Mouse (Mus musculus) lung, adult 2 months (tissue): ENCODE results near the gene Aak1. TPM values are rescaled to one million over a fixed set of nuclear protein-coding genes. Genes with fewer than 3 reads are reported as not detected.
"Not testable (repeated sequence)": the region's sequence is repeated elsewhere in the genome, so short reads cannot be mapped to it uniquely, and the experiment has no call there.

Experiments used
- DNase-seq: peaks from one replicate; pipeline ENCODE4 v3.0.0; 2022
- H3K4me1 ChIP-seq: fragments of 200-500 bp; 2 replicates; pipeline ENCODE4 v1.6.1; 2011; ENCODE audit warnings: low read length; ENCODE audit not compliant: control insufficient read depth, insufficient read depth
- H3K4me3 ChIP-seq: fragments of 200-500 bp; replicated peaks from 2 replicates; pipeline ENCODE3; 2011; ENCODE audit warnings: low read depth, mild to moderate bottlenecking, control low read depth, low read length; ENCODE audit errors: extremely low read depth
- CTCF ChIP-seq: fragments of 200-500 bp; IDR thresholded peaks from 2 replicates; pipeline ENCODE4 v1.5.1; 2011; ENCODE audit warnings: mild to moderate bottlenecking, low read length, control low read depth; ENCODE audit not compliant: insufficient read depth
- POLR2A ChIP-seq: fragments of 200-500 bp; IDR thresholded peaks from 2 replicates; pipeline ENCODE4 v1.6.1; 2011; ENCODE audit warnings: low read depth, mild to moderate bottlenecking, control low read depth, low read length, borderline replicate concordance; ENCODE audit errors: extremely low read depth
- WGBS: fragments of 180-500 bp; shearing (Covaris S2); methylation state at CpG from one replicate; pipeline ENCODE4 v1.1.7; 2018; 5-methylcytosine and 5-hydroxymethylcytosine counted together
- polyA plus RNA-seq: library from polyadenylated mRNA; depleted of rRNA; stranded (reverse); fragments of >200 nt; gene quantifications from 2 replicates; pipeline ENCODE4 v1.2.3, GENCODE M21; 2012

The Aak1 gene
- polyA plus RNA-seq, 1 experiment, result 17.7 TPM

DNA sequence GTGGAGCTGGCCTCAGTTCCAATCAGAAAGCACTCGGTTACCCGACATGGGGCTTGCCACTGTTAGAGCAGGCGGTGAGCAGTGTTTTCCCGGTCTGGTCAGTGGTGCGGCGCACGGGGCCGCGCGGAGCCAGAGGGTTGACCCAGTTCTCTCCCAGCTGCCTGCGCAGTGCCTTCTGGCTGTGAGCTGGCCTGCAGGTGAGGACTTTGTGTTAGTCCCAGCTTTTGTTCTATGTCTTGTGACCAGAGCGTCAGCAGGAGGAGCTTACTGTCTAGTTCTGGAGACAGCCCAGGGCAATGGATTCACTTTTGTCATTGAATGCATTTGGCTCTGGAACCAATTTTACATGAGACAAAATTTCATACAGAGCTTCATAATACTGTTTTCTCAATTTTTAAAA, 172.5 kb downstream of the Aak1 start:
- TF ChIP-seq POLR2A (no peak), CTCF (no peak)
- DNase-seq, result no peak
- H3K4me3 ChIP-seq, result no peak overlapping the region
- no peaks in the 10 kb centered on the region for H3K4me1 ChIP-seq
- WGBS, result 98% methylated on average over 12 of the region's 12 CpGs

DNA sequence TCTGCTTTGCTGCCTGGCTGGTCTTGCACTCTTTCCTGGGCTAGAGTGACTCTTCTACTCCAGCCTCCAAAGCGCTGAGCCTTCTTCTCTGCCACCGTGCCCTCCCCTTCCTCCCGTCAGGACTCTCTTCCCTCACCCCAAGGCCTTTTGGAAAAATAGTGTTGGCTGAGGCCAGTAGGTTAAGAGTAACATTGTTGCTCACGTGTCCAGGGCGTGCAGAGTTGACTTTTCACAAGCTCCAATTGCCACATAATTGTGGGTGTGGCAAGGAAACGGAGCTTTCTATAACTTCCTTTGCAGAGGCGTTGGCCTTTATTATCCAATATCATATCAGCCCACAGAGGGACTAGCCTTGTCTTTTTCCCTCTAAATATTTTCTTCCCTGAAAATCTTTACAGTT, 177.7 kb downstream of the Aak1 start:
- WGBS, result 24% methylated on average over 7 of the region's 7 CpGs
- no peak overlapping the region for H3K4me3 ChIP-seq
- TF ChIP-seq POLR2A (no peak), CTCF (no peak)
- no peaks in the 10 kb centered on the region for H3K4me1 ChIP-seq
- no peak for DNase-seq

DNA sequence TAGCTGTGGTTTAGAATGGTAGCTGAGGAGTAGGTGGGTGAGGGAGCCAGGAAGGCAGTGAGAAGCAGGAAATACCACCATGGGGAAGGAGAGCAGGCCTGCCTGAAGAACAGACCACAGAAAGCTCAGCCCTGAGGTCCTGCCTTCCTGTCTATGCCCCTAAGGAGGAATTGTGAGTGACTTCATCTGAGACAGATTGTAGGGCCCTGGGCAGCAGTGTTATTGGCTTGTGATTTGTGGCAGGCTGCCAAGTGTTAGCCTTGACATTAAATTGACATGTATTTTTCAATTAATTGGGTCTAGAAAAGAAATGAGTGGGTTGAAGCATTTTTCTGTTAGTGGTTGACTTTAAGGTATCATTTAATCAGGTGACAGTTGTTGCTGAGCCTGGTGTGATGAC, 179.6 kb downstream of the Aak1 start:
- no peaks in the 10 kb centered on the region for H3K4me1 ChIP-seq
- DNase-seq, result no peak
- TF ChIP-seq POLR2A (no peak), CTCF (no peak)
- no peak overlapping the region for H3K4me3 ChIP-seq

DNA sequence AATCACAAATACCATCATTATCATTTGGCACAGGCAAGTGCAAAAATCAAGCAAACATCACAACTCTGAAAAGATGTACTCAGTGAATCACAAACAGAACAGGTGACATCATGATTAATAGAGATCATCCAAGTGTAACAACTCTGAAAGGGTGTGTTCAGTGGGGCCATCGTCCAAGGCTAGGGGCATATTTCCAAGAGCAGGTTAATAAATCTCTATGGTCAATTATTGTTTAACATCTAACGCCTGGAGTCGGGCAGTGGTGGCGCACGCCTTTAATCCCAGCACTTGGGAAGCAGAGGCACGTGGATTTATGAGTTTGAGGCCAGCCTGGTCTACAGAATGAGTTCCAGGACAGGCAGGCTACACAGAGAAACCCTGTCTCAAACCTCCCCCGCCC, 182.0 kb downstream of the Aak1 start:
- H3K4me3 ChIP-seq, DNase-seq, H3K4me1 ChIP-seq: not testable (repeated sequence)
- 76% methylated on average over 7 of the region's 7 CpGs for WGBS

DNA sequence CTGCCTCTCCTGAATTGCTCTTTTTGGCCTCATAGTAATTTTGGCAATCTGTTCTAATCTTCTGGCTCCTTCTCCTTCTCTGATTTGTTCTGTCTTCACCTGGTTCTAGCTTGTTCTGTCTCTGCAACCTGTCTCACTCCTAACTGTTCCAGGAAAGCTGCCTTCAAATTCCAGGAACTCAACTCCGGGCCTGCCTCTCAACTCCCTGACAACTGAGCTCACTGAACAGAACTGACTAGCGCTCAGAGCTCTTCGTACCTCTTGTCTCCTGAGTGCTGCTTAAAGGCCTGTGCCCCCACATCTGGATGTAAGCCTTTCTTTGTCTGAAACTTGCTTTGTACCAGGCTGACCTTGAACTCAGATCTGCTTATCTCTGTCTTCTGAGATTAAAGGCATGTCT, 183.1 kb downstream of the Aak1 start:
- whole genome bisulfite sequencing, result 76% methylated on average over 3 of the region's 3 CpGs
- H3K4me1 ChIP-seq, result no peaks in the 10 kb centered on the region
- DNase-seq, result no peak
- H3K4me3 ChIP-seq, result no peak overlapping the region
- TF ChIP-seq CTCF, result no peak
- no peak for TF ChIP-seq POLR2A

DNA sequence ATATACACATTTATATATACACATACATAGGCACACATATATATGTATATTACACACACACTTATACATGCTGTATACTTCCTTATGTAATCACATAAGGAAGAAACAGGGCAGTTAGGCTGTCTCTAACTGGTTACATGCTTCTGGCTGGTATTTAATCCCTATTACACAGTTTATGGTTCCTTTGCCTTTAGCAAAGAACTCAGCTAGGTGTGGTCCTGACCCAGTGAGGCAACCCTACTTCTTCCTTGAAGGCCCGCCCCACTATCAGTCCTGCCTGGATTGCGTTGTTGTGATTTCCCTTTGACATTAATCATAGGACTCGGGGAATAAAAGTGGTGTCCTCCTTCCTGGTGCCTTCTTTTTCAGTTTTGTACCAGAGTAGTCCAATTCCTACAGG, 185.1 kb downstream of the Aak1 start:
- TF ChIP-seq CTCF (no peak), POLR2A (no peak)
- no peaks in the 10 kb centered on the region; the same call in 1 of the 2 replicates for H3K4me1 ChIP-seq
- no peak for DNase-seq
- no peak overlapping the region for H3K4me3 ChIP-seq
- 77% methylated on average over 3 of the region's 3 CpGs for WGBS

DNA sequence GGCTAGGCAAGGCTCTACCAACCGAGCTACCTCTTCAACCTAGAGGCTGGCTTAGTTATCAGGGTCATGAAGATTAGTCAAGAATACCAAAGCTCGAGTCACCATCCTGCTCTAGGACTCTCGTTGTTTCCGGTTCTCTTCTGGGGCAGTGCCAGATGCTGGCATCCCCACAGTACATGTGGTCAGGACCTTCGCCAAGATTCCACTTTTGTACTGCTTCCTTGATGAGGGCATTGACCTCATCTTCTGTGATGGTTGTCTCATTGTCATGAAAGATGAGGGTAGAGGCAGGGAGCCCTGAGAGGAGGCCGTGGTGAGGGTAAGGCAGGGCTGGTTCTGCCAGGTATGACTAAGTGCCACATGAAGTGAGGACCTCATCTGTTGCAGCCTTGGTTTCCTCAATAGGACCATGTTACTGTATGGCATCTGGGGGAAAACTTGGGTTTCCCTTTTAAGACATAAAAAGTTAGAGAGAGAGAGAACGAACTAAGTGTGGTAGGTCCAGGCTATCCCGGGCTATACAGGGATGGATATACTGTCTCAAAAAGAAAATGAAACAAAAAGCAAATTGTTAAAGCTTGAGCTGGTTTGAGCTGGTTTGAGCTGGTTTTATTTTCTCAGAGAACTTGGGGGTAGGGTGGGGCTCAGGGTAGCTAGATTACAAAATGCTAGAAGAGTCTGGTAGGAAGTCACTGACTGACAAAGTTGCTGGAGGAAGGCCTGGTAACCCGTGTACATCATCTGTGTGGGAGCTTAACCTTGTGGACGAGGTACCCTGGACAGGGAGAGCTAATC, 188.7 kb downstream of the Aak1 start:
- no peak for TF ChIP-seq CTCF
- no peak for TF ChIP-seq POLR2A
- H3K4me3 ChIP-seq, result no peak overlapping the region
- 58% methylated on average over 10 of the region's 10 CpGs for WGBS
- no peaks in the 10 kb centered on the region; the same call in 1 of the 2 replicates for H3K4me1 ChIP-seq
- no peak for DNase-seq

DNA sequence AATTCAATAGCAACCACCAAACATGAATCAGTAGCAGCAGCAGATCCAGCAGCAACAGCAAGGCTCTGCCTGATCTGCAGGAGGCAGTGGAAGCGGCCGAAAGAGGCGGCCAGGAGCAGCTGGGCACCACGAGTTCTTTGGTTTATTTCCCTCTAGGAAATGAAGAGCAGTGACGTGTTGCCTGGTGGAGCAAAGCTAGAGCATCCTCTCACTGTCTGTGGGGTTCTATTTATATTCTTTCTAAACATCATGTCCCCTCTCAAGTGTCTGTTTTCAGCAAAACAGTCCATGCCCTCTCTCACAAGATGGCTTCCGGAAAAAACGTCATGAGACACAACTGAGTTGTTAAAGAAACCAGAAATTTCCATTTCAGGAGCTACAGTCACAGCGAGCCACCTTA, 189.8 kb downstream of the Aak1 start:
- DNase-seq, result no peak
- TF ChIP-seq CTCF, result no peak
- no peak for TF ChIP-seq POLR2A
- 73% methylated on average over 8 of the region's 8 CpGs for WGBS
- Histone ChIP-seq H3K4me1 (peaks cover 6% of the 10 kb centered on the region), H3K4me3 (no peak overlapping the region)

DNA sequence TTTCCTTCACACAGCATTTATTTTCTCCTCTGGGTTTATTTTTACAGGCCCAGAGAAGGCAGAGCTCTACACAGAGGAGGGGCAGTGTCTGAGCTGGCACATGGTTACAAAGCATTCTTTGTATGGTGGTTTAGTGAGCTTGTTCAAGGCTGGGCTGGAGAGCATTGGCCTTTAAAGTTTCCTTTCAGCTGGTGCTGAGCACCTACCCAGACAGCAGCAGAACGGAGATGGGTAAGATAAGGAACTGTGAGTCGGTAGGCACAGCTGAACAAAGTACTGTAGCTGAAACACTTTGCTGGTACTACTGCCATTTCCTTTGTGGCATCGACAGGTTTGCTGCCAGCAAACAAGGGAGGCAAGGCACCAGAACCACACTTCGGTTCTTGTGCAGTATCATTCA, 191.7 kb downstream of the Aak1 start:
- DNase-seq, result no peak
- no peak for TF ChIP-seq POLR2A
- no peak for TF ChIP-seq CTCF
- Histone ChIP-seq H3K4me1 (peaks cover 6% of the 10 kb centered on the region), H3K4me3 (no peak overlapping the region)
- 49% methylated on average over 4 of the region's 4 CpGs for WGBS

DNA sequence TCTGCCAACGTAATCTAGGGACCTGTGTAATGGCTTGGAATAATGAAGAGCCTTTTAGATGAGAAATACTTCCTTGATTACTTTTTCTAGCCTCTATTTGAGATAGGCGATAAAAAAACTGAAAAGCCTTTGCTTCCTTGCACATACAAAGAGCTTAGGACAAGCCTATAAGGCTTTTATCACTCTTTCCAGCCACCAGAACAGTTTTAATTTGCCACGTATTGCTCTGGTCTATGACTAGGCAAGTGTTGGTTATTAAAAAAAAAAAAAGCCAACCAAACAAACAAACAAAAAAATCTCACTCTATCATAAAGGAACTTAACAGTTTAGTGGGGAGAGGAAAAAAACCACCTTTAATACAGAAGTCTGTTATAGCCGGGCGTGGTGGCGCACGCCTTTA, 192.1 kb downstream of the Aak1 start:
- WGBS, result 80% methylated on average over 7 of the region's 7 CpGs
- DNase-seq, result no peak
- no peak overlapping the region for H3K4me3 ChIP-seq
- TF ChIP-seq POLR2A (no peak), CTCF (no peak)
- H3K4me1 ChIP-seq, result peaks cover 6% of the 10 kb centered on the region
